ENCODE assay signal across 40 mouse cellular contexts in the genomic region with DNA sequence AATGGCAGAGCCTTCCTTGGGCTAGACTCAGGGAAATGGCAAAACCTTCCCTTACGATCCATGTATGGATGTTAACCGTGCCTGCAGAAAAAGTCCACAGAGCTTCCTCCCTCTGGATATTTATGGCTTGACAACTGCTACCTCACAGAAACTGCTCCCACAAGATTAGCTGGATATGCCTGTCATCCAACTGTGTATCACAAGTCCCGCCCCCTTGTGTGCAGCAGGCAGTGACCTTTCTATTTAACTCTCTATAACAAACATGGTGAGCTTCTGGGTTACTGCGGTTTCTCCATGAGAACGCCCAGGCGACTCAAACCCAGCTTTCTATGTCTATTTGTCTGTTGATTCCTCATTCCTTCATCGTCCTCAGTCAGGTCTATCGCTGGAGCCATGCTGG. TPM values are rescaled to one million over a fixed set of nuclear protein-coding genes. Genes with fewer than 3 reads are reported as not detected.
A peak's percentile ranks its signal among the peaks of the same experiment; 100 is the strongest.
DNase-seq lines count a peak whose midpoint lies in the region; ATAC-seq and TF ChIP-seq lines count a peak whose summit lies in the region.
"Had no signal": no experiment of that assay in that cellular context is flagged by ENCODE, and none has a peak within 500 bp of the region (broad histone marks: within the 10 kb centered on the region; RNA-seq: fewer than 3 reads in every experiment).

No protein-coding gene starts in this region.

- H3K27ac ChIP-seq in heart, postnatal 0 days (ENCODE audit: low read depth) = no peak overlapping the region
- no peak overlapping the region for H3K27ac ChIP-seq in MEL (ENCODE audit: control insufficient read depth, low read depth, low read length)
- H3K27ac ChIP-seq in liver, embryonic 16.5 days (ENCODE audit: low read length) = no peak overlapping the region
- H3K27ac ChIP-seq in stomach, embryonic 16.5 days (ENCODE audit: low read length) = no peak overlapping the region
- H3K27ac ChIP-seq: embryonic facial prominence, embryonic 13.5 days; hindbrain, postnatal 0 days; limb, embryonic 12.5 days; liver, embryonic 15.5 days; midbrain, embryonic 13.5 days had no signal

- no peak for TF ChIP-seq EP300 in heart, postnatal 0 days (IDR thresholded peaks at IDR 0.05; ENCODE audit: low read depth)
- 0 out of 4 replicates have a peak, but pooled peaks of 1 of the 2 experiments have one; percentile 21 for TF ChIP-seq EP300 in MEL (IDR thresholded peaks at IDR 0.05; ENCODE audit: low read depth in 1 of 2, low read length in 2 of 2)

- no peak for TF ChIP-seq CTCF in heart, postnatal 0 days (IDR thresholded peaks at IDR 0.05; ENCODE audit: low read depth)
- no peak for TF ChIP-seq CTCF in MEL (IDR thresholded peaks at IDR 0.05 in 2 of 3, conservative IDR thresholded peaks at IDR 0.05 in 1 of 3; ENCODE audit: control insufficient read depth in 1 of 3, insufficient read depth in 1 of 3, low read depth in 2 of 3, low read length in 3 of 3, poor library complexity in 1 of 3, severe bottlenecking in 1 of 3)

- H3K79me2 ChIP-seq in MEL (ENCODE audit: control insufficient read depth, insufficient read depth, low read length, poor library complexity) = no peaks in the 10 kb centered on the region

- H3K9me3 ChIP-seq in heart, postnatal 0 days (replicated peaks; ENCODE audit: control insufficient read depth, low read length) = no peaks in the 10 kb centered on the region
- no peaks in the 10 kb centered on the region for H3K9me3 ChIP-seq in MEL (replicated peaks; ENCODE audit: insufficient read depth, low read length)
- H3K9me3 ChIP-seq in liver, embryonic 16.5 days (replicated peaks; ENCODE audit: control insufficient read depth, low read length) = no peaks in the 10 kb centered on the region
- no peaks in the 10 kb centered on the region for H3K9me3 ChIP-seq in stomach, embryonic 16.5 days (replicated peaks; ENCODE audit: control insufficient read depth, low read length)
- H3K9me3 ChIP-seq: embryonic facial prominence, embryonic 13.5 days; liver, embryonic 15.5 days; midbrain, embryonic 13.5 days had no signal

- H3K36me3 ChIP-seq in heart, postnatal 0 days (replicated peaks; ENCODE audit: control insufficient read depth, insufficient read depth, low read length) = no peaks in the 10 kb centered on the region
- H3K36me3 ChIP-seq in MEL (ENCODE audit: control insufficient read depth in 1 of 2, insufficient read depth in 2 of 2, low read length in 2 of 2) = peaks cover 0 to 5% of the 10 kb centered on the region in 2 experiments; a peak in 2 of 4 replicates
- no peaks in the 10 kb centered on the region for H3K36me3 ChIP-seq in liver, embryonic 16.5 days (ENCODE audit: control insufficient read depth, insufficient read depth)
- H3K36me3 ChIP-seq in stomach, embryonic 16.5 days (ENCODE audit: control insufficient read depth, insufficient read depth, low read length) = no peaks in the 10 kb centered on the region
- H3K36me3 ChIP-seq: embryonic facial prominence, embryonic 13.5 days; limb, embryonic 12.5 days; liver, embryonic 15.5 days; midbrain, embryonic 13.5 days had no signal

- 0 out of 4 replicates have a peak, but pooled peaks of 1 of the 2 experiments have one; percentile 26 for TF ChIP-seq POLR2A in MEL (IDR thresholded peaks at IDR 0.05; ENCODE audit: control insufficient read depth in 1 of 2, insufficient read depth in 1 of 2, low read depth in 1 of 2, low read length in 2 of 2, poor library complexity in 1 of 2)

- WGBS in heart, postnatal 0 days = 70% methylated on average over 8 of the region's 8 CpGs
- WGBS in liver, embryonic 16.5 days (ENCODE audit: insufficient replicate concordance) = 66% methylated on average over 8 of the region's 8 CpGs
- 55% methylated on average over 8 of the region's 8 CpGs for WGBS in stomach, embryonic 16.5 days

- no peak for TF ChIP-seq RAD21 in MEL (IDR thresholded peaks at IDR 0.05; ENCODE audit: low read depth, low read length)

- H3K4me3 ChIP-seq in heart, postnatal 0 days (ENCODE audit: low read depth, low read length) = no peak overlapping the region
- peak overlapping the region; percentile 54 to 64 for H3K4me3 ChIP-seq in MEL (ENCODE audit: control insufficient read depth in 1 of 2, insufficient read depth in 1 of 2, low read depth in 2 of 2, low read length in 2 of 2)
- no peak overlapping the region for H3K4me3 ChIP-seq in liver, embryonic 16.5 days (ENCODE audit: low read depth, low read length)
- no peak overlapping the region for H3K4me3 ChIP-seq in stomach, embryonic 16.5 days (replicated peaks; ENCODE audit: low read length)
- H3K4me3 ChIP-seq: embryonic facial prominence, embryonic 13.5 days; limb, embryonic 12.5 days; liver, embryonic 15.5 days; midbrain, embryonic 13.5 days had no signal

- no peak for ATAC-seq in heart, postnatal 0 days (ENCODE audit: insufficient read depth, low read depth)
- peak; percentile 39; the same call in 1 of the 2 replicates for ATAC-seq in liver, embryonic 16.5 days (ENCODE audit: low read depth)
- peak; percentile 69; the same call in 1 of the 2 replicates for ATAC-seq in stomach, embryonic 16.5 days (ENCODE audit: insufficient read depth, low FRiP score)
- ATAC-seq: forebrain, embryonic 16.5 days; hindbrain, postnatal 0 days; midbrain, embryonic 13.5 days; Patski had no signal

- DNase-seq in heart, postnatal 0 days (ENCODE audit: low spot score) = peak; percentile 13
- DNase-seq in heart, adult 11 months = no peak
- peak; percentile 86 for DNase-seq in MEL (ENCODE audit: low read depth, low spot score)
- no peak for DNase-seq in layer of hippocampus, adult 18-20 months (ENCODE audit: low spot score in 2 of 2)
- no peak for DNase-seq in cerebellum, postnatal 36 days
- DNase-seq: adrenal gland, postnatal 14 days; cerebellum, adult 11 months; cerebellum, adult 9-11 months; kidney, adult 11 months; kidney, postnatal 14 days; lung, postnatal 36 days; thymus, adult 18-20 months; thymus, postnatal 36 days had no signal

- no peaks in the 10 kb centered on the region for H3K27me3 ChIP-seq in heart, postnatal 0 days (ENCODE audit: control insufficient read depth, insufficient read depth, low read length)
- peaks cover 10 to 11% of the 10 kb centered on the region in 2 experiments; a peak in 3 of 4 replicates for H3K27me3 ChIP-seq in MEL (ENCODE audit: control insufficient read depth in 1 of 2, insufficient read depth in 2 of 2, low read length in 2 of 2)
- no peaks in the 10 kb centered on the region for H3K27me3 ChIP-seq in liver, embryonic 16.5 days (ENCODE audit: control insufficient read depth, insufficient read depth, low read depth, low read length)
- no peaks in the 10 kb centered on the region for H3K27me3 ChIP-seq in stomach, embryonic 16.5 days (ENCODE audit: control insufficient read depth, insufficient read depth, low read length)
- H3K27me3 ChIP-seq: CH12.LX; embryonic facial prominence, embryonic 13.5 days; limb, embryonic 12.5 days; liver, embryonic 15.5 days; midbrain, embryonic 13.5 days; Patski had no signal

- H3K4me2 ChIP-seq in heart, postnatal 0 days (ENCODE audit: low read depth, low read length) = no peak overlapping the region
- no peak overlapping the region for H3K4me2 ChIP-seq in liver, embryonic 16.5 days (ENCODE audit: low read depth, low read length)
- H3K4me2 ChIP-seq in stomach, embryonic 16.5 days (ENCODE audit: low read depth, low read length) = no peak overlapping the region
- H3K4me2 ChIP-seq: embryonic facial prominence, embryonic 13.5 days; limb, embryonic 12.5 days; liver, embryonic 15.5 days; midbrain, embryonic 13.5 days had no signal

- H3K4me1 ChIP-seq in heart, postnatal 0 days (ENCODE audit: control insufficient read depth, insufficient read depth) = 0 out of 2 replicates have a peak, but pooled peaks cover 5% of the 10 kb centered on the region
- H3K4me1 ChIP-seq in MEL (ENCODE audit: control insufficient read depth in 1 of 2, insufficient read depth in 2 of 2, low read length in 2 of 2) = peaks cover 3 to 5% of the 10 kb centered on the region in 2 experiments; a peak in 2 of 4 replicates
- H3K4me1 ChIP-seq in liver, embryonic 16.5 days (ENCODE audit: control insufficient read depth, low read depth, low read length) = no peaks in the 10 kb centered on the region
- H3K4me1 ChIP-seq in stomach, embryonic 16.5 days (ENCODE audit: control insufficient read depth, insufficient read depth, low read length) = no peaks in the 10 kb centered on the region; the same call in 1 of the 2 replicates
- H3K4me1 ChIP-seq: embryonic facial prominence, embryonic 13.5 days; limb, embryonic 12.5 days; midbrain, embryonic 13.5 days had no signal

- H3K9ac ChIP-seq in heart, postnatal 0 days (replicated peaks; ENCODE audit: low read depth, low read length) = no peak overlapping the region
- peak overlapping the region; percentile 3 for H3K9ac ChIP-seq in MEL (ENCODE audit: control insufficient read depth, low read depth, low read length, poor library complexity, severe bottlenecking)
- no peak overlapping the region for H3K9ac ChIP-seq in liver, embryonic 16.5 days (ENCODE audit: low read depth, low read length)
- no peak overlapping the region for H3K9ac ChIP-seq in stomach, embryonic 16.5 days (ENCODE audit: low read length)
- H3K9ac ChIP-seq: embryonic facial prominence, embryonic 13.5 days; limb, embryonic 12.5 days; liver, embryonic 15.5 days; midbrain, embryonic 13.5 days had no signal

RNA-seq across cellular contexts. Expression of a gene that starts 7.9 kb away (rescaled TPM):
- total RNA-seq in heart, postnatal 0 days (2014; rRNA removed; ENCODE audit: low replicate concordance) = 7.6 and 13.0 TPM in 2 replicates
- 10.6 and 11.9 TPM in 2 replicates for polyA plus RNA-seq in heart, postnatal 0 days (2015; fragmentation: Nextera tagmentation; extraction: Ambion mirVana)
- total RNA-seq in MEL (2012; rRNA removed) = 54.5 and 59.1 TPM in 2 replicates
- 10 to 100 TPM in 1 of 2 experiments, not detected in 1; 70.5 TPM for polyA plus RNA-seq in MEL (2012; ENCODE audit: insufficient read depth in 1 of 2, insufficient read length in 2 of 2, low read depth in 1 of 2, low replicate concordance in 2 of 2, missing spikeins in 1 of 2)
- polyA plus RNA-seq in liver, embryonic 16.5 days (2015; fragmentation: Nextera tagmentation; extraction: Ambion mirVana) = 7.8 and 8.4 TPM in 2 replicates
- polyA plus RNA-seq in stomach, embryonic 16.5 days (2015; fragmentation: Nextera tagmentation; extraction: Ambion mirVana) = 15.8 and 16.2 TPM in 2 replicates
- total RNA-seq in layer of hippocampus, adult 18-20 months (2021) = 10 to 100 TPM; 10.8 to 11.6 TPM

RNA-seq across cellular contexts. Expression of a gene that starts 10.7 kb away (rescaled TPM):
- 3.8 and 19.2 TPM in 2 replicates for total RNA-seq in heart, postnatal 0 days (2014; rRNA removed; ENCODE audit: low replicate concordance)
- 4.6 and 5.0 TPM in 2 replicates for polyA plus RNA-seq in heart, postnatal 0 days (2015; fragmentation: Nextera tagmentation; extraction: Ambion mirVana)
- 0.12 and 0.16 TPM in 2 replicates for total RNA-seq in MEL (2012; rRNA removed)
- polyA plus RNA-seq in MEL (2012; ENCODE audit: insufficient read depth in 1 of 2, insufficient read length in 2 of 2, low read depth in 1 of 2, low replicate concordance in 2 of 2, missing spikeins in 1 of 2) = under 1 TPM in 1 of 2 experiments, not detected in 1; 0.39 TPM
- polyA plus RNA-seq in liver, embryonic 16.5 days (2015; fragmentation: Nextera tagmentation; extraction: Ambion mirVana) = 22.2 and 24.9 TPM in 2 replicates
- 9.8 and 10.4 TPM in 2 replicates for polyA plus RNA-seq in stomach, embryonic 16.5 days (2015; fragmentation: Nextera tagmentation; extraction: Ambion mirVana)
- total RNA-seq in layer of hippocampus, adult 18-20 months (2021) = 1 to 10 TPM; 4.4 to 6.7 TPM

RNA-seq across cellular contexts. Expression of a gene that starts 40.1 kb away (rescaled TPM):
- 12.4 and 17.4 TPM in 2 replicates for total RNA-seq in heart, postnatal 0 days (2014; rRNA removed; ENCODE audit: low replicate concordance)
- polyA plus RNA-seq in heart, postnatal 0 days (2015; fragmentation: Nextera tagmentation; extraction: Ambion mirVana) = 9.3 and 10.5 TPM in 2 replicates
- 2.5 and 3.3 TPM in 2 replicates for total RNA-seq in MEL (2012; rRNA removed)
- polyA plus RNA-seq in MEL (2012; ENCODE audit: insufficient read depth in 1 of 2, insufficient read length in 2 of 2, low read depth in 1 of 2, low replicate concordance in 2 of 2, missing spikeins in 1 of 2) = 1 to 10 TPM in 1 of 2 experiments, not detected in 1; 7.0 TPM
- polyA plus RNA-seq in liver, embryonic 16.5 days (2015; fragmentation: Nextera tagmentation; extraction: Ambion mirVana) = 1.3 and 1.5 TPM in 2 replicates
- polyA plus RNA-seq in stomach, embryonic 16.5 days (2015; fragmentation: Nextera tagmentation; extraction: Ambion mirVana) = 10.3 and 10.8 TPM in 2 replicates
- 10 to 100 TPM; 35.3 TPM for total RNA-seq in layer of hippocampus, adult 18-20 months (2021)

RNA-seq across cellular contexts. Expression of a gene that starts 56.6 kb away (rescaled TPM):
- total RNA-seq in heart, postnatal 0 days (2014; rRNA removed; ENCODE audit: low replicate concordance) = not detected in 2 replicates
- polyA plus RNA-seq in heart, postnatal 0 days (2015; fragmentation: Nextera tagmentation; extraction: Ambion mirVana) = not detected in 2 replicates
- not detected in 2 replicates for total RNA-seq in MEL (2012; rRNA removed)
- not detected for polyA plus RNA-seq in MEL (2012; ENCODE audit: insufficient read depth in 1 of 2, insufficient read length in 2 of 2, low read depth in 1 of 2, low replicate concordance in 2 of 2, missing spikeins in 1 of 2)
- polyA plus RNA-seq in liver, embryonic 16.5 days (2015; fragmentation: Nextera tagmentation; extraction: Ambion mirVana) = not detected in 2 replicates
- not detected in 2 replicates for polyA plus RNA-seq in stomach, embryonic 16.5 days (2015; fragmentation: Nextera tagmentation; extraction: Ambion mirVana)
- total RNA-seq in layer of hippocampus, adult 18-20 months (2021) = not detected
- total RNA-seq: adrenal gland, postnatal 14 days; CH12.LX; common myeloid progenitor, adult 5-6 weeks; ES-E14; gastrocnemius, adult 8-10 months; heart, postnatal 25 days; hindbrain, postnatal 0 days; layer of hippocampus, postnatal 10 days; left cerebral cortex, adult 18-20 months; left cerebral cortex, postnatal 14 days; megakaryocyte, adult 5-6 weeks had no signal
- polyA plus RNA-seq: C2C12; embryonic facial prominence, embryonic 13.5 days; forebrain, embryonic 11.5 days; forebrain, embryonic 16.5 days; gonadal fat pad, adult 2 months; heart, embryonic 14.5 days; hindbrain, embryonic 11.5 days; hindbrain, postnatal 0 days; kidney, embryonic 14.5 days; limb, embryonic 12.5 days; liver, embryonic 15.5 days; lung, embryonic 16.5 days; midbrain, embryonic 13.5 days; neural tube, embryonic 14.5 days; Patski; stomach, embryonic 14.5 days had no signal

Comparison
In these comparisons a context has a peak if more than half of its experiments do, and no peak if none do; other contexts are left out.
1. DNase-seq: peak in heart, postnatal 0 days (single experiment) and MEL (single experiment); none in heart, adult 11 months (single experiment), layer of hippocampus, adult 18-20 months (0 of 2) and cerebellum, postnatal 36 days (0 of 2).
2. H3K4me3 ChIP-seq: peak in MEL (2 of 2); none in heart, postnatal 0 days (single experiment), liver, embryonic 16.5 days (single experiment) and stomach, embryonic 16.5 days (single experiment).